Mouse (Mus musculus) heart, embryonic 16.5 days (tissue): Measurements from ENCODE around the gene Prl2c5. TPM values are rescaled to one million over a fixed set of nuclear protein-coding genes. Genes with fewer than 3 reads are reported as not detected.
"Not testable (repeated sequence)": the region's sequence is repeated elsewhere in the genome, so short reads cannot be mapped to it uniquely, and the experiment has no call there.

Experiments
- ATAC-seq: fragments of 200-750 bp; cut with Nextera tagmentation; replicated peaks from 2 replicates; pipeline ENCODE4 v1.8.0; 2017; ENCODE audit warnings: moderate number of reproducible peaks; ENCODE audit not compliant: insufficient read depth, low FRiP score; ENCODE audit errors: extremely low read depth
- H3K27ac ChIP-seq: fragments of 300-500 bp; sonication (generic); 2 replicates; pipeline ENCODE4 v1.5.1; 2014; ENCODE audit warnings: mild to moderate bottlenecking, low read length, control low read depth, moderate library complexity
- H3K27me3 ChIP-seq: fragments of 300-500 bp; sonication (generic); 2 replicates; pipeline ENCODE4 v1.6.1; 2014; ENCODE audit warnings: low read length, mixed read lengths; ENCODE audit not compliant: control insufficient read depth, insufficient read depth
- H3K36me3 ChIP-seq: fragments of 300-500 bp; sonication (generic); 2 replicates; pipeline ENCODE4 v1.6.1; 2014; ENCODE audit not compliant: control insufficient read depth, insufficient read depth
- H3K4me1 ChIP-seq: fragments of 300-500 bp; sonication (generic); 2 replicates; pipeline ENCODE4 v1.6.1; 2014; ENCODE audit warnings: low read length, mixed read lengths; ENCODE audit not compliant: control insufficient read depth, insufficient read depth
- H3K4me2 ChIP-seq: fragments of 300-500 bp; sonication (generic); 2 replicates; pipeline ENCODE4 v1.6.1; 2014; ENCODE audit warnings: low read depth, mild to moderate bottlenecking, control low read depth, low read length
- H3K4me3 ChIP-seq: fragments of 300-500 bp; sonication (generic); 2 replicates; pipeline ENCODE4 v1.5.1; 2014; ENCODE audit warnings: mild to moderate bottlenecking, control low read depth, low read length
- H3K9ac ChIP-seq: fragments of 300-500 bp; sonication (generic); 2 replicates; pipeline ENCODE4 v1.6.1; 2014; ENCODE audit warnings: low read length, control low read depth
- H3K9me3 ChIP-seq: fragments of 300-500 bp; sonication (generic); replicated peaks from 2 replicates; pipeline ENCODE4 v1.6.1; 2016; ENCODE audit warnings: low read length; ENCODE audit not compliant: control insufficient read depth
- WGBS: fragments of 180-500 bp; shearing (Covaris S2); extraction: QIAGEN DNeasy Blood & Tissue Kit; methylation state at CpG from one replicate; pipeline ENCODE4 v1.1.7; 2014; 5-methylcytosine and 5-hydroxymethylcytosine counted together
- polyA plus RNA-seq: library from polyadenylated mRNA; unstranded; fragments of >200 nt; fragmentation: Nextera tagmentation; extraction: Ambion mirVana; gene quantifications from 2 replicates; pipeline ENCODE4 v1.2.1, GENCODE M21; 2015

Prl2c5 gene
- not detected in 2 replicates for polyA plus RNA-seq

DNA sequence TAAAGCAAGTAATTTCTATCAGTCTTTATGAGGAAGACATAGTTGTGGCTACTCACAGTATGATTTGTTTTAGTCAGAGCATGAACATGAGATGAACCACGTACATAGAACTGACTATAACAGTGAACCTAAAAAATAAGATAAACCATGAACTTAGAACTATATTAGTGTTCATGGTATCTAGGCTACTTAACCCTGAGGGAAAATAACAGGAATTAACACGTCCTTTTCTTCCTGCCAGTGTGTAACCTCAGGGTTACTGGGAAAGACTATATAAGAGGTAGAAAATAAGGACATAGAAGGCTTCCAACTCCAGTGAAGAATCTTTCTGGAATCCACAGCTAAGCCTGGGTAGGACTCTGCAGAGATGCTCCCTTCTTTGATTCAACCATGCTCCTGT is at the start of gene Prl2c5:
Prl2c5 (plus strand) TSS at position 301 of the 400 bp plus-strand sequence.
- not testable (repeated sequence) for H3K4me3 ChIP-seq, H3K27ac ChIP-seq, H3K27me3 ChIP-seq, H3K4me2 ChIP-seq, ATAC-seq, H3K36me3 ChIP-seq, H3K9ac ChIP-seq, H3K4me1 ChIP-seq, H3K9me3 ChIP-seq
- WGBS, result 52% methylated on average over 2 of the region's 2 CpGs

DNA sequence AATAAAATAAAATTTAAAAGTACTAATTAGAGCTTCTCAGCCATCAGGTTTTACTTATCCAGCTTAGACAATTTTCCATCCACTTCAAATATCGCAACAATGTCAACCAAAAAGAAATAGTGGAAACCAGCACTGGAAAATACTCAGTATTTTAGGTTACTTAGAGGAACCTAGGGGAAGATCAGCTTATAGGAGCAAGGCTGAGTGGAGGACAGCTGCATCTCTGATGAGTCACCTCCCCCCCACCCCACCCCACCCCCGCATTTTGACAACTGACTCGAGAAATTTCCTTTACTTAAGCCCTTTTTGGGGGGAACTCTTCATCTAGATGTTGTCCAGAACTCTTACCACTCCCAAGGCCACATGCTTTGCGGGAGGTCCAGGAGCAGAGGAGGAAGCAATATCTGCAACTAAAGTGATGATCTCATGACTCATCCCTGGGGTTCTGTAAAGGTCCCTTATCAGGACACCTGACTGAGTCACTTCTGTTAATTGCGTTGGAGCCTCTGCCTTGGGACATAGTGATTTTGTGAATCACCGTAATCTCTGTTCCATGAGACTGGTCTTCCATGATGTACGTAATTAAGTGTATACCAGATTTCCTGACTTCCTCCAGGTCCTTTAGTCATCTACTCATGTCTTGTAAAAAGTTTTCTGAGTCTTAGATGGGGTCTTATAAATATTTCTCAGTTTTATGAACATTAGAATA is 19.6 kb upstream of the Prl2c5 start:
- not testable (repeated sequence) for ATAC-seq, H3K4me3 ChIP-seq, H3K27ac ChIP-seq, H3K9ac ChIP-seq, H3K27me3 ChIP-seq, H3K4me2 ChIP-seq, H3K4me1 ChIP-seq, H3K36me3 ChIP-seq, H3K9me3 ChIP-seq
- WGBS, result 46% methylated on average over 3 of the region's 7 CpGs

DNA sequence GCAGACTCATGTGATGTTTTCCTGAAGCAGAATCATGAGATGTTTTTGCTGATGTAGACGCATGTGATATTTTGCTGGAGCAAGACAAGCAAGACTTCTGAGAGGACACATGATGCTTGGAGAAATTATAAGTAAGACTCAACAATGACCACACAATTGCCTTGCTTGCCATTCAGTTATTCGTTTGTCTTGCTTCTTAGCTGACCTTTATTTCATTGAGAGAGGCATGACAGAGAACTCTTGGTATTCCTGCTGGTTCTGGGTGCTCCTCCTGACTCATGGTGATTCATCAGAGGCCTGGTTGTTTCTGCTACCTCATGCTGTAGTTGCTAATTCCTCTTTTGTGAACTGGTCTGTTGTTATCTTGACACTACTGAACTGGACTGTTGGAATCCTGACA is 13.9 kb upstream of the Prl2c5 start:
- H3K36me3 ChIP-seq, H3K4me1 ChIP-seq, H3K9me3 ChIP-seq, H3K4me3 ChIP-seq, ATAC-seq, H3K27me3 ChIP-seq, H3K27ac ChIP-seq, H3K9ac ChIP-seq, H3K4me2 ChIP-seq: not testable (repeated sequence)
- whole genome bisulfite sequencing, result 57% methylated on average over 2 of the region's 2 CpGs

DNA sequence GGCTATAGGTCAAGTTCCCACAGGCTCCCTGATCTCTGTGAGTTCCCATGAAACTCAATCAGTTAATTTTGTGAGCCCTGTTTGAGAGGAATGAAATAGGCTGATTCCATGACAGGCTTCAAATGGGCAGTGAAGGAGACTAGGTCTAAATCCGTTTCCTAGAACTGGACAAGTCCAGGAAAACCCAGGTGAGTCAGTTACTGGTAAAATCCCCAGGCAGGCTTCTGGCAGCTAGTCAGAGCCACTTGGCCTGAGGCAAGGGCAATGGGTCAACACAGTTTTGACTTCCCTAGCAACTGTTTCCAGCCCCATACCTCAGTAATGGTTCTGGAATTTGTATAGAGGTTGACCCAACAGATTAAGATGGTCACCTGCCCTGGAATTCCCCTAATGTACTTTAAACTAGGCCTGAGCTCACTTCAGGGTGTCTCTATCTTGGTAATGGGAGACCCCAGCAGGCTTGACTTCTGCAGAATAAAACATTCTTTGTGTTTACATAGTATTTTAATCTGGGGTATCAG is 8.8 kb upstream of the Prl2c5 start:
- H3K36me3 ChIP-seq, H3K4me2 ChIP-seq, H3K27ac ChIP-seq, H3K4me3 ChIP-seq, H3K4me1 ChIP-seq, H3K9me3 ChIP-seq, ATAC-seq, H3K9ac ChIP-seq, H3K27me3 ChIP-seq: not testable (repeated sequence)
- WGBS, result 36% methylated on average over 1 of the region's 1 CpGs

DNA sequence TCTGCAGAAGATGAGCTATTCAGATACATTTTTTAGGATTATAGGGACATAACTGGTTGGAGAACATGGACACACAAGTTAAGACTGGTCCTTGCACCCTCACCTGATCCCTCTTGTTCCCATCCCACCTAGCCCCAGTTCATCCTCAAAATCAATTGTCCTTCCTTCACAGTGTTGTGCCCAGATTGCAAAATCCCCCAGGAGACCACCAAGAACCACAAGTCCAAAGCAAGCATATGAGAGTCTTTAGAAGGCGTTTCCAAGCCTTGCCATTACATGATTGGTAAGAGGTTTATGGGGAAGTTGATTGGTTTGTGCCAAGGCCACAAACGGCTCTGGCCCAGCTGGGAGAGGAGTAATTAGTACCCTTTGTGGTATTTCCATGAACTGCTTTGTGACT is 6.8 kb upstream of the Prl2c5 start:
- not testable (repeated sequence) for H3K9me3 ChIP-seq, ATAC-seq, H3K27me3 ChIP-seq, H3K4me3 ChIP-seq, H3K9ac ChIP-seq, H3K4me1 ChIP-seq, H3K4me2 ChIP-seq, H3K36me3 ChIP-seq, H3K27ac ChIP-seq
- WGBS, result 70% methylated on average over 2 of the region's 2 CpGs

- not testable (repeated sequence) for H3K36me3 ChIP-seq, H3K27me3 ChIP-seq, H3K9me3 ChIP-seq, H3K4me3 ChIP-seq, H3K4me2 ChIP-seq, ATAC-seq, H3K4me1 ChIP-seq, H3K27ac ChIP-seq, H3K9ac ChIP-seq
These were observed 28.7 kb downstream of the Prl2c5 start for GRCm38 (mm10) chr13:13211168-13211567.

DNA sequence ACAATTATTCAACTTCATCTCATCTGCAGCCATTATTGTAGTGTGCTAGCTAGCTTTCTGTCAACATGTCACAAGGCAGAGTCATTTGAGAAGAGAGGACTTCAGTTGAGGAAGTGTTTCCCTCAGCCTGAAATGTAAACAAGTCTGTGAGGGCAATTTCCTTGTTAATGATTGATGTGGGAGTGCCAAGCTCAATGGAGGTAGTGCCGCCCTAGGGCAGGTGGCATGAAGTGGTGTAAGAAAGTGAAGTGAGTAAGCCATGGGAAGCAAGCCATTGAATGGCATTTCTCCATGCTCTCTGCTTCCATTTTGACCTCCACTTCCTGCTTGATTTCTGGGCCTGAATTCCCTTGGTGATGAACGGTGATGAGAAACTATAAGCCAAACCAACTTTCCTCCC is 33.8 kb downstream of the Prl2c5 start:
- not testable (repeated sequence) for ATAC-seq

GRCm38 (mm10) chr13:13220231-13220630 is 37.7 kb downstream of the Prl2c5 start:
- ATAC-seq, H3K9me3 ChIP-seq: not testable (repeated sequence)
- 64% methylated on average over 5 of the region's 5 CpGs for WGBS

More for the DNA sequence above, 33.8 kb downstream of the Prl2c5 start:
- not testable (repeated sequence) for H3K9me3 ChIP-seq, H3K27ac ChIP-seq, H3K4me1 ChIP-seq, H3K36me3 ChIP-seq, H3K4me2 ChIP-seq, H3K9ac ChIP-seq, H3K4me3 ChIP-seq, H3K27me3 ChIP-seq
- 68% methylated on average over 2 of the region's 2 CpGs for WGBS

DNA sequence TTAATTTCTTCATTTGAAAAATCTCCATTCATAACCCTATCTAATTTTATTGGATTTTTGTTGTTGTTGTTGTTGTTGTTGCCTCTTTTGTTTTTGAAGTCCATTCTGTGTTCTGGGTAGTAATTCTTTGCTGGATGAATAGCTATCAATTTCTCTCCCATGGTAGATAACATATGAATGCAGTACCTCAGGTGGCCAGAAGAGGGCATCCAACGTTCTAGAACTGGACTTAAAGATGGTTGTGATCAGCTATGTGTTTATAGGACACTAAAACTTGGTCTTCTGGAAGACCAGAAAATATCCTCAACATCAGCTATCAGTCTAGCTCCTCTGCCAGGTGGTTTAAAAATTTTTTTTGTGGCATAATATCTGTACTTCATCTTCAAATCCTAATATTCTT is 54.9 kb downstream of the Prl2c5 start:
- not testable (repeated sequence) for ATAC-seq

More at GRCm38 (mm10) chr13:13220231-13220630, 37.7 kb downstream of the Prl2c5 start:
- not testable (repeated sequence) for H3K4me1 ChIP-seq, H3K27ac ChIP-seq, H3K4me3 ChIP-seq, H3K27me3 ChIP-seq, H3K36me3 ChIP-seq, H3K9ac ChIP-seq, H3K4me2 ChIP-seq

More for the DNA sequence above, 54.9 kb downstream of the Prl2c5 start:
- H3K4me3 ChIP-seq, H3K27me3 ChIP-seq, H3K27ac ChIP-seq, H3K9ac ChIP-seq, H3K4me1 ChIP-seq, H3K4me2 ChIP-seq, H3K9me3 ChIP-seq, H3K36me3 ChIP-seq: not testable (repeated sequence)
- 0% methylated on average over 1 of the region's 1 CpGs for WGBS
